In the genomic region with DNA sequence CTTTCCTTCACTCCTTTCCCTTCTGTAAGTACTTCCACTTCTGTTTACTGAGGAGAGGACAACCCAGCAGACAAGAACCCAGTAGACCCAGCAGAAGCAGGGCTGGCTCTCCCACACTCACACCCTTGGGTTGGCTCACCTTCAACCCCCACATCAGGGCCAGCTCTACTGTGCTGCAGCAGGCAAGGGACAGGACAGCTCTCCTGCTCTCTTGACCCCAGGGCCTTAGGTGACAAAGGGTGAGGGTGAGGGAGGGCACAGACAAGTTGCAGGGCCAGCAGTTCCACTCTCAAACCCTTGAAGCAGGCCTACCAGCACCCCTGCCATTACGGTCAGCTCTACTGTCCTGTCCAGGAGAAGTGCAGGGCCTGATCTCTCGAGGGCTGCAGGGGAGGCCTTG, we compare ENCODE assay signal across 20 mouse cellular contexts.
DNase-seq lines count a peak whose midpoint lies in the region; ATAC-seq lines count a peak whose summit lies in the region.
"Had no signal": no experiment of that assay in that cellular context is flagged by ENCODE, and none has a peak within 500 bp of the region (broad histone marks: within the 10 kb centered on the region; RNA-seq: fewer than 3 reads in every experiment).

No protein-coding gene starts in this region.

- ATAC-seq in heart, embryonic 11.5 days (replicated peaks; ENCODE audit: insufficient number of reproducible peaks, low FRiP score, low TSS enrichment) = no peak; the same call in 1 of the 2 replicates
- no peak for ATAC-seq in hindbrain, embryonic 11.5 days (ENCODE audit: low FRiP score)
- 0 out of 2 replicates have a peak, but pooled peaks have one; percentile 18 for ATAC-seq in liver, embryonic 11.5 days (replicated peaks; ENCODE audit: low FRiP score)
- ATAC-seq in embryonic facial prominence, embryonic 13.5 days (ENCODE audit: insufficient number of reproducible peaks, insufficient read depth, low FRiP score, low TSS enrichment, low read depth) = no peak
- ATAC-seq: intestine, embryonic 15.5 days; lung, postnatal 0 days; midbrain, embryonic 13.5 days; Patski had no signal

- H3K9me3 ChIP-seq in heart, embryonic 11.5 days (replicated peaks; ENCODE audit: control insufficient read depth, low read length) = no peaks in the 10 kb centered on the region
- H3K9me3 ChIP-seq in hindbrain, embryonic 10.5 days = no peaks in the 10 kb centered on the region
- no peaks in the 10 kb centered on the region for H3K9me3 ChIP-seq in hindbrain, embryonic 11.5 days (ENCODE audit: control insufficient read depth, low read length)
- no peaks in the 10 kb centered on the region for H3K9me3 ChIP-seq in liver, embryonic 11.5 days (ENCODE audit: control insufficient read depth, low read length)
- no peaks in the 10 kb centered on the region for H3K9me3 ChIP-seq in embryonic facial prominence, embryonic 13.5 days
- H3K9me3 ChIP-seq: forebrain, embryonic 10.5 days; hindbrain, embryonic 13.5 days; intestine, embryonic 15.5 days; kidney, embryonic 15.5 days; limb, embryonic 13.5 days; midbrain, embryonic 13.5 days had no signal

- peak overlapping the region; percentile 14; the same call in 1 of the 2 replicates for H3K4me2 ChIP-seq in heart, embryonic 11.5 days
- no peak overlapping the region for H3K4me2 ChIP-seq in hindbrain, embryonic 11.5 days (replicated peaks; ENCODE audit: low read depth, low read length)
- no peak overlapping the region for H3K4me2 ChIP-seq in liver, embryonic 11.5 days
- no peak overlapping the region for H3K4me2 ChIP-seq in embryonic facial prominence, embryonic 13.5 days
- H3K4me2 ChIP-seq: hindbrain, embryonic 13.5 days; intestine, embryonic 15.5 days; kidney, embryonic 15.5 days; limb, embryonic 13.5 days; midbrain, embryonic 13.5 days had no signal

- WGBS in heart, embryonic 11.5 days (ENCODE audit: insufficient replicate concordance) = 48% methylated on average over 2 of the region's 2 CpGs
- 58% methylated on average over 2 of the region's 2 CpGs for WGBS in hindbrain, embryonic 10.5 days
- 55% methylated on average over 2 of the region's 2 CpGs for WGBS in hindbrain, embryonic 11.5 days
- 67% methylated on average over 2 of the region's 2 CpGs for WGBS in liver, embryonic 11.5 days
- 72% methylated on average over 2 of the region's 2 CpGs for WGBS in embryonic facial prominence, embryonic 13.5 days

- peaks cover 27% of the 10 kb centered on the region for H3K4me1 ChIP-seq in heart, embryonic 11.5 days (ENCODE audit: control insufficient read depth, insufficient read depth, low read length)
- peaks cover 10% of the 10 kb centered on the region for H3K4me1 ChIP-seq in hindbrain, embryonic 10.5 days (replicated peaks)
- no peaks in the 10 kb centered on the region for H3K4me1 ChIP-seq in hindbrain, embryonic 11.5 days (replicated peaks; ENCODE audit: control insufficient read depth, insufficient read depth, low read length)
- H3K4me1 ChIP-seq in liver, embryonic 11.5 days (replicated peaks; ENCODE audit: control insufficient read depth, insufficient read depth, low read length) = peaks cover 7% of the 10 kb centered on the region
- H3K4me1 ChIP-seq in embryonic facial prominence, embryonic 13.5 days = peaks cover 42% of the 10 kb centered on the region
- H3K4me1 ChIP-seq: intestine, embryonic 15.5 days had no signal

- H3K27ac ChIP-seq in heart, embryonic 11.5 days (ENCODE audit: low read depth, low read length) = peak overlapping the region; percentile 87
- peak overlapping the region; percentile 45; the same call in 1 of the 2 replicates for H3K27ac ChIP-seq in hindbrain, embryonic 10.5 days
- H3K27ac ChIP-seq in hindbrain, embryonic 11.5 days (ENCODE audit: low read depth, low read length) = no peak overlapping the region
- no peak overlapping the region for H3K27ac ChIP-seq in liver, embryonic 11.5 days (ENCODE audit: low read depth, low read length)
- 0 out of 2 replicates have a peak overlapping the region, but pooled peaks have one; percentile 16 for H3K27ac ChIP-seq in embryonic facial prominence, embryonic 13.5 days
- H3K27ac ChIP-seq: forebrain, embryonic 10.5 days; hindbrain, embryonic 13.5 days; intestine, embryonic 15.5 days; kidney, embryonic 15.5 days; limb, embryonic 13.5 days; macrophage; midbrain, embryonic 13.5 days had no signal

- intact Hi-C loops in heart, postnatal 36 days (cut with DNase I) = no loop called here

- H3K36me3 ChIP-seq in heart, embryonic 11.5 days (ENCODE audit: control insufficient read depth, insufficient read depth, low read length) = no peaks in the 10 kb centered on the region
- 0 out of 2 replicates have a peak, but pooled peaks cover 3% of the 10 kb centered on the region for H3K36me3 ChIP-seq in hindbrain, embryonic 10.5 days
- no peaks in the 10 kb centered on the region for H3K36me3 ChIP-seq in hindbrain, embryonic 11.5 days (ENCODE audit: control insufficient read depth, insufficient read depth, low read length)
- peaks cover 2% of the 10 kb centered on the region; the same call in 1 of the 2 replicates for H3K36me3 ChIP-seq in liver, embryonic 11.5 days (ENCODE audit: control insufficient read depth, insufficient read depth, low read length)
- peaks cover 18% of the 10 kb centered on the region; the same call in 1 of the 2 replicates for H3K36me3 ChIP-seq in embryonic facial prominence, embryonic 13.5 days
- H3K36me3 ChIP-seq: intestine, embryonic 15.5 days had no signal

- no peak for DNase-seq in heart, postnatal 36 days
- no peak for DNase-seq in hindbrain, embryonic 10.5 days (ENCODE audit: low spot score)
- DNase-seq in hindbrain, embryonic 11.5 days (ENCODE audit: low spot score) = no peak
- DNase-seq in liver, embryonic 11.5 days (ENCODE audit: low spot score) = no peak
- no peak for DNase-seq in liver
- DNase-seq in spleen, postnatal 4 days (ENCODE audit: low spot score in 2 of 2) = no peak
- DNase-seq: adrenal gland, postnatal 36 days; cerebellum, adult 9-11 months; layer of hippocampus, adult 9-11 months had no signal

- no peak overlapping the region for H3K4me3 ChIP-seq in heart, embryonic 11.5 days (ENCODE audit: low read depth, low read length)
- H3K4me3 ChIP-seq in hindbrain, embryonic 10.5 days = no peak overlapping the region
- no peak overlapping the region for H3K4me3 ChIP-seq in hindbrain, embryonic 11.5 days (ENCODE audit: low read depth, low read length)
- no peak overlapping the region for H3K4me3 ChIP-seq in liver, embryonic 11.5 days (ENCODE audit: low read depth, low read length)
- H3K4me3 ChIP-seq in embryonic facial prominence, embryonic 13.5 days = no peak overlapping the region
- H3K4me3 ChIP-seq: forebrain, embryonic 10.5 days; hindbrain, embryonic 13.5 days; intestine, embryonic 15.5 days; kidney, embryonic 15.5 days; limb, embryonic 13.5 days; midbrain, embryonic 13.5 days had no signal

- H3K9ac ChIP-seq in heart, embryonic 11.5 days (ENCODE audit: low read depth, low read length) = no peak overlapping the region
- H3K9ac ChIP-seq in hindbrain, embryonic 11.5 days (ENCODE audit: low read depth, low read length) = no peak overlapping the region
- no peak overlapping the region for H3K9ac ChIP-seq in liver, embryonic 11.5 days (ENCODE audit: low read depth, low read length)
- no peak overlapping the region for H3K9ac ChIP-seq in embryonic facial prominence, embryonic 13.5 days
- H3K9ac ChIP-seq: hindbrain, embryonic 13.5 days; intestine, embryonic 15.5 days; kidney, embryonic 15.5 days; limb, embryonic 13.5 days; midbrain, embryonic 13.5 days had no signal

- H3K27me3 ChIP-seq in heart, embryonic 11.5 days (ENCODE audit: control insufficient read depth, insufficient read depth, low read length) = no peaks in the 10 kb centered on the region
- H3K27me3 ChIP-seq in hindbrain, embryonic 10.5 days (ENCODE audit: insufficient read depth, poor library complexity, severe bottlenecking) = no peaks in the 10 kb centered on the region
- H3K27me3 ChIP-seq in hindbrain, embryonic 11.5 days (ENCODE audit: control insufficient read depth, insufficient read depth, low read length) = no peaks in the 10 kb centered on the region
- no peaks in the 10 kb centered on the region for H3K27me3 ChIP-seq in liver, embryonic 11.5 days (replicated peaks; ENCODE audit: control insufficient read depth, insufficient read depth, low read length)
- no peaks in the 10 kb centered on the region for H3K27me3 ChIP-seq in embryonic facial prominence, embryonic 13.5 days
- H3K27me3 ChIP-seq: hindbrain, embryonic 13.5 days; intestine, embryonic 15.5 days; kidney, embryonic 15.5 days; midbrain, embryonic 13.5 days; Patski had no signal

Comparison
In these comparisons a context has a peak if more than half of its experiments do, and no peak if none do; other contexts are left out.
1. H3K27ac ChIP-seq: peak in heart, embryonic 11.5 days (single experiment), hindbrain, embryonic 10.5 days (single experiment) and embryonic facial prominence, embryonic 13.5 days (single experiment); none in hindbrain, embryonic 11.5 days (single experiment) and liver, embryonic 11.5 days (single experiment).